Mouse (Mus musculus) heart, postnatal 36 days (tissue): ENCODE results near the gene Tm7sf2. TPM values are rescaled to one million over a fixed set of nuclear protein-coding genes. Genes with fewer than 3 reads are reported as not detected.

Experiments used
- DNase-seq, 2 experiments: peaks; one replicate each; pipeline ENCODE4 v3.0.0; 2021 to 2022
- intact Hi-C: fragments of 180-260 bp; cut with DNase I; formaldehyde crosslinking; loops from one replicate; pipeline ENCODE4 v1.15.1; 2025
- total RNA-seq, 2 experiments: library from RNA; stranded (reverse); gene quantifications; 2 replicates each; pipeline ENCODE4 v1.2.3; 2021

Gene Tm7sf2
- 1 to 10 TPM; 3.0 to 3.7 TPM for total RNA-seq

DNA sequence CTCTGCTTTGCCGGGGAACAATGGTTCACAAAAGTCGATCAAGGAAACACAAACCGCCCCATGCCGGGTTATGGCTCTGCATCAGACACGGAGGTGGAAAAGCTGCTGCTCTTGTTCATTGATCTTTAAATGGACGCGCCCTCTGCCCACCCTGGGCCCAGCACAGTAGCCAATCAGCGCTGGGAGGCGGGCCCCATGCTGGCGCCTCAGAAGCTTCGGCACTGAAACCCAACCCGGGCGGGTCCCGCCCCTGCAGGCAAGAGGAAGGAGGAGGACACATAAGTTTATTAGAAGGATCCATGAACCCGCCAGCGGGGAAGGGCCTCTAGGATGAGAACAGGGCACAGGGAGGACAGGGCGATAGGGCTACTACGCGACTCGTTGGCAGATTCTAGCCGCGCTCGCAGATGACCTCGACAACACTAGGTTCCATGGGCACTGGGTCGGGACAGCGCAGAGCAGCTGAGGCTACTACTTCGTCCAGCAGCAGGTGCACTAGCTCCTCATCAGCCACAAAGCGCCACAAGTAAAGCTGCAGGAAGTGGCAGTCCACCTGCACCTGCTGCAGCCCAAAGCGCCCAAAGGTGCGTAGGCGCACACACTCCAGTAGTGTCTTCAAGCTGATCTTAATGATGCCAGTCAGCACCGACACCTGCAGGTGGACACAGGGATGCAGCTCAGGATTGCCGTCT, at the start of gene Tm7sf2:
TSS of gene Tm7sf2 (minus strand) at position 650 of the 692 bp plus-strand sequence.
- peak; percentile 87 for DNase-seq
- intact Hi-C loops: no loop called here

DNA sequence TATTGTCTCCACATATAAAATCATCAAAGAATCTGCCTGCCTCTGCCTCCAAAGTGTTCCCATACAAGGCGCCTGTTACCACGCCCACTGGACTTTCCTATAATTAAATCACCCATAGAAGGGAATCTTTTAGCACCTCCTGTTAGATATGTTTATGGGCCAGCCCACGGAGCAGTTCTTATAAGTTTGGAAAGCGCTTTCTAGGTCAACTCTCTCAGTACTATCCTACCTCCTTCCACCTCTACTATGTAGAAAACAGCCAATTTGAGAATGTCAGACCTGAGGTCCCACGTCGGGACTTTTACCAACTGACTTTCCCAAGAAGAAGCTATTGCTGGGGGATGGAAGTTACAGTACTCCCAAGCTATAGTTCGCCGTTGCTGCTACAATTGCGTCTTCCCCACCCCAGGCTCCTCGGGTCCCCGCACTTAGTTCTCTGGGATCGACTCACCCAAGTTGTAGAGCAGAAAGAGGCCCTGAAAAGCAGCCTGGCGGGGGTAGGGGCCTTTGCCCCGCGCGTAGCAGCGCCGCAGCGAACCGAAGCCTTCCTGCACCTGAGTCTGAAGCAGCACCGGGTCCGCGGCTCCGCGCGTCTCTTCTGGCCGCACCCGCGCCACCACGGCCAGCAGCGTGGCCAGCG, 49.3 kb upstream of the Tm7sf2 start:
- intact Hi-C loops: no loop called here

DNA sequence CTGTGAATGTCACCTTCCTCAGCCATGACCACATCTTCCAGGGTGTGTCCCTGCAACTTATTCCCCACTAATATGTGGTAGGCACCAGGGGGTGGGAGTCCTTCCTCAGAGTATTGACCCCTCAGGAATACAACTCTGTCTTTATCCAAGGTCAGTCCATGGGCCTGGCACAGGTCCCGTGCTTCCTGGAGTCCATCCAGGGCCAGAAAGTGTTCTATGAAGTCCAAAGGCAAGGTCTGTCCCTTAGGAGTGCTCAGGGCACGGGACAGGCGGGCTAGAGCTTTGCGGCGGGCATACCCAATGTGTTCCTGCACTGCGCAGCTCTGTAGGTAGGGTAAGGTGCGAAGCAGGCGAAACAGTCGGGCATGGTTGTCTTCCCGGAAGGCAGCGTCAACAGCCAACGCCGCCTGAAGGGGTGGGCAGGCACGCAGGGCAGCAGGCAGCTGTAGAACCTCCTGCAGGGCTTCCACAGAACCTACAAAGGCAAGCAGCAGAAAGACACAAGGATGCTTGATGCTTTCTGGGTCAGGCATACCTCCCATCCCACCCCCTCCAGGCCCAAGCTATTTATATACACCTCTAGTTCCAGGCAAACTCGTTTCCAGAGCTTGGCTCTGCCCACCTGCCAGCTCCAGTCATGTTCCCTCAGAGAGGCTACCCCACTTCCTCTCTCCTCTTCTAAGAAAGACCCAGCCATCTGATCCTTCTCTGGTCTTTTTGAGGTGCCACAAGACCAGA, 48.1 kb upstream of the Tm7sf2 start:
- intact Hi-C loops: no loop called here
- no peak for DNase-seq

More for the DNA sequence above, 49.3 kb upstream of the Tm7sf2 start:
- no peak for DNase-seq

DNA sequence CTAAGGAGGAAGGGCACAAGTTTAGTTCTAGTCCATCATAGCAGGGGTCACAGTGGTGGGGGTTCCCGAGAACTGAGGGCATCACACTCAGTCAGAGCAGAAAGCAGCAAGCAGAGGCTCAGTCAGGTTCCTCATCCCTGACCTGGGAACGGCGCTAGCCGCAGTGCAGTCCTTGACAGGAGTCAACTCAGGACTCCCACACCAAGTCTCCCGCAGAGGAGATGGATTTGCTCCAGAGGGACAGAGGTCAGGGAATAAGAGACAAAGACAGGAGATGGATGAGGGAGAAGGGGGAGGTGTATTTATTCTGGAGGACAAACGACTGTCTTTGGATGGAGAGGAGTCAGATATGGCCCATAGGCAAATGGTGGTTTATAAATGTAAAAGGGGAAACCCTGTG, 44.9 kb upstream of the Tm7sf2 start:
- DNase-seq: no peak
- intact Hi-C loops: no loop called here

DNA sequence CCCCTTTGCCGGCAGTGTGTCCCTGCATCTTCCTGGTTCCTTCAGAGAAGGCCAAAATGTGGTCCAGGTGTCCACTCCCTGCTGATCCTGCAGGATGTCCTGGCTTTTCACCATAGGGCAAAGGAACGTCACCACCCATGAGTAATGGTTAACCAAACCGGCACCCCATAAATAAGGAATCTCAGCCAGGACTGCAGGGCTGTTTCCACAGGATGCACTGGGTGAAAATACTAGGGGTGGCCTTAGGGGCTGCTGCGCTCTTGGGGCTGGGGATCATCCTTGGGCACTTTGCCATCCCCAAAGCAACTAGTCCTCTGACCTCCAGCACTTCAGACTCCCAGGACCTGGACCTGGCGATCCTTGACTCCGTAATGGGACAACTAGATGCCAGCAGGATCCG, 37.4 kb upstream of the Tm7sf2 start, which contains the start of gene Naaladl1:
TSS of gene Naaladl1 (plus strand) at position 197 of the 400 bp plus-strand sequence.
- intact Hi-C loops: no loop called here
- no peak for DNase-seq

DNA sequence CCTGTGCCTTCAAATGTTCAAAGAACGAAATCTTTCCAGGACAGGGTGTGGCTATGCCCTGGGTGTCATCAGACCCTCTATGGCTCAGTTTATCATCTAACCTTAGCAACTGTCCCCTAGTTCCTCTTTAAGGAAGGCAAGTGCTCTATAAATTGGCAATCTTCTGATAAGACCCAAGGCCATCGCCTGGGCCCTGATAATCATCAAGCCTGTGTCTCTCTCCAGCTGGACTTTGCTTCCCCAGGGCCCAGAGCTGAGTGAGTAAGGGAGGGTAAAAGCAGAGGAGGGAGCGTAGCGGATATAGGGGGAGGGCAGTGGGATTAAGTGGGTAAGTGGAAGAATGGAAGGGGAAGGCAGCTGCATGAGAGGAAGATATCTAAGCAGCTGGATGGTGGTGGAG, 36.3 kb upstream of the Tm7sf2 start:
- DNase-seq: no peak
- intact Hi-C loops: no loop called here

DNA sequence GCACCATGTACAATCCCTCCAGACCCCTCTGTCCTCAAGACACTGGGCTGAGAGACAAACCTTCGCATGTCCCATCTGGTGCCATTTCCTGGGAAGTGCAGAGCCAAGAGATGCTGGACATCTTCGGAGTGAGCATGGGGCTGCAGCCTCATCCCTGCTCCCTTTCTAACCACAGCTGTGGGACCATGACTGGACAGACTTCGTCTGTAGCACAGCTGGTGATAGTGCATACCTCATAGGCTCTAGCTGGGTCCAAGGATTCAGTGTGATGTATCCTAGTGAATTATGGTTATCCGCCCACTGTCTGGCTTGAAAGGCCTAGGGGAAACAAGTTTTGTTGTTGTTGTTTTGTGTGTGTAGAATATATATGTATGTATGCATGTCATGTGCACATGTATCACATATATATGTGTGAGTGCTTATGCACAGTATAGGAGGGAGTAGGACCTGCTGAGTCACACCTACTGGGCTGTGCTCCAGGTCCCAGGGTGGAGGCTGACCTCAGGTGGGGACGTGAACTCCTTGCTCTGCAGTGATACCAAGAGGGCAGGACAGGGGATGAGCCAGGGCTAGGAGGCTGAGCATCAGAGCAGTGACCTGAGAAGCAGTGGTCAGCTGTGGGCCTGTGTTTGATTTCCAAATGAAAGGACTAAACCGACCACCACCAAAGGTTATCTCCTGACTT, 34.1 kb upstream of the Tm7sf2 start:
- intact Hi-C loops: no loop called here
- DNase-seq: no peak

DNA sequence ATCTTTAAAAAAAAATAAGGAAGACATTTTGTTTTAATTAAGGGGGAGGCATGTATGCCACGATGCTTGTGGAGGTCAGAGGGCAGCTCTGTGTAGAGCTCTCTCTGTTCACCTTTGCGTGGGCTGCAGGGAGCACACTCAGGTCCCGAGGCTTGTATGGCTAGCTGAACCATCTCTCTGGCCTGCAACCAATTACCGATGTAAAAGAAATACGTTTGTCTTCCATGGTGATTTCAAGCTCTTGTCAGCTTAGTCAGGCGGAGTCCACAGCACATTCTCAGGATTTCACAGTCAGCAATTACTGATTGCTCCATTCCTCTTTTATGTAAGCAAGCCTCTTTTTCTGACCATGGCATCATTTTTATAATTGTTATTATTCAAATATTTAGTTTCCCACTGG, 33.0 kb upstream of the Tm7sf2 start:
- no peak for DNase-seq
- intact Hi-C loops: no loop called here

DNA sequence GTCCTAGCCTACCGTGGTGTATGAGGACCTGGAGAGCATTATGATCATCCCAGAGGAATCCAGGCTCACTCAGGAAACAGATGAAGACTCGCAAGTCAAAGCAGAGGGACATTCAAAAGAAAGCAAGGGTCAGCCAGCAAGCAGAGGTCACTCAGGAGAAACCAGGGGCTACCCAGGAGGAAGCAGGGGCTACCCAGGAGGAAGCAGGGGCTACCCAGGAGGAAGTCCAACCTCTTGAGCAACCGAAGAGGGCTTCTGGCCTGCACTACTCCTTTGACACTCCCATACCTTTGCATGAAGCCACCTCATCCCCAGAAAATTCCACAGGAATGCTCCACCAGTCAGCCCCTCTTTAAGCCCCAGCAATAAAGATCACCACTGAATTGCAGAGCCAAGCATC, 29.7 kb upstream of the Tm7sf2 start:
- no peak for DNase-seq
- intact Hi-C loops: no loop called here

DNA sequence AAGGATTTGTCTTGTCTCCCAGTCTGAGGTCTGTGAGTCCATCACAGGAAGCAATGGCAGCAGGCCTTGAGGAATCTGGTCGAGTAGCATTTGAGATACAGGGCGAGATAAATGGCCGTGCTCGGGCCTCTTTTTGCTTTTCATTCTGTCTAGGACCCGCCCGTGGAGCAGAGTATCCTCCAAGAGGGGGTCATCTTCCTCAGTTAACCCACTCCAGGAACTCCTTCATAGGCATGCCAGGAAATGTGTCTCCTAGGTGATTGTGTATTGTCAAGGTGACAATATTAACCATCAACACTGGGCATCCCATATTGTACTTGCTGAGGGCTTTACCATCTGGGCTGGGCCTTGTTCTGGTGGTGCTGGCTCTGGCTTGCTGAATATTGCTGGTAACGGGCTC, 25.9 kb upstream of the Tm7sf2 start, which contains the start of gene AC131692.1:
TSS of gene AC131692.1 (plus strand) at position 301 of the 400 bp plus-strand sequence.
- intact Hi-C loops: no loop called here
- DNase-seq: no peak

DNA sequence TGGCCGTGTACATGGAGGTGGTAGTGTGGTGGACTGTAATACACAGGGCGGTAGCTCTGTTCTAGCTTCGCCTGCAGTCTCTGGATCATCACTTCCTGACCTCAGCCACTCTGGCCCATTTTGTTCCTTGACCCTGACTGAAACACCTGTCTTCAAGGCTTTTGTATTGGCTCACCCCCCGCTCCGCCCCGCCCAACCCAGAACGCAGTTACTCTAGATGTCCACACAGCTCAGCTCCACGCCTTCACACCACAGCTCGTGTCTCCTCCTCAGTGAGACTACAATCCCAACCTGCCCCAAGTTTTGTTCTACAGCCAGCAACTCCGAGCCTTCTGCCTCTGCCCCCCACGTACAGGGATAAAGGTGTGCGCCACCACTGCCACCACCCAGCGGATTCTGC, 20.7 kb upstream of the Tm7sf2 start:
- DNase-seq: no peak
- intact Hi-C loops: no loop called here

DNA sequence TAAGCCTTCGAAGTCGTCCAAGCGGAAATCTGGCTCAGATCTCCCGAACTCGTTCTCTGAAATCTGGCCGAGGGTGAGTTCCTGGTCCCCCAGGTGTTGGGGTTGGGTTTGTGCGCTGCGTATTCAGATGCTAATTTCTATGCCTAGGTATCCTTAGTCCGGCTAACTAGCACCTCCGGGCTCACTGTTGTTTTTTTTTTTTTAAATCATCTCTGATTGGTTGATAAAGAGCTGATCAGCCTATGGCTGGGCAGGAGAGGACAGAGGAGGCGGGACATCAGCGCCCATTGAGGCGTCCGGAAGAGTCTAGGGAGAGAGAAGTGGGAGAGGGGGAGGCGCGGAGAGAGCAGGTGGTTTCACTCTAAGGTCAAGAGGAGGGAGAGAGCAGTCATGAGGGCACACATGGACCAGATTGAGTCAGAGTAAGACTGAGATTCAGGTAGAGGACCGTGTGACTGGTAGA, 17.3 kb upstream of the Tm7sf2 start:
- no peak for DNase-seq
- intact Hi-C loops: no loop called here

DNA sequence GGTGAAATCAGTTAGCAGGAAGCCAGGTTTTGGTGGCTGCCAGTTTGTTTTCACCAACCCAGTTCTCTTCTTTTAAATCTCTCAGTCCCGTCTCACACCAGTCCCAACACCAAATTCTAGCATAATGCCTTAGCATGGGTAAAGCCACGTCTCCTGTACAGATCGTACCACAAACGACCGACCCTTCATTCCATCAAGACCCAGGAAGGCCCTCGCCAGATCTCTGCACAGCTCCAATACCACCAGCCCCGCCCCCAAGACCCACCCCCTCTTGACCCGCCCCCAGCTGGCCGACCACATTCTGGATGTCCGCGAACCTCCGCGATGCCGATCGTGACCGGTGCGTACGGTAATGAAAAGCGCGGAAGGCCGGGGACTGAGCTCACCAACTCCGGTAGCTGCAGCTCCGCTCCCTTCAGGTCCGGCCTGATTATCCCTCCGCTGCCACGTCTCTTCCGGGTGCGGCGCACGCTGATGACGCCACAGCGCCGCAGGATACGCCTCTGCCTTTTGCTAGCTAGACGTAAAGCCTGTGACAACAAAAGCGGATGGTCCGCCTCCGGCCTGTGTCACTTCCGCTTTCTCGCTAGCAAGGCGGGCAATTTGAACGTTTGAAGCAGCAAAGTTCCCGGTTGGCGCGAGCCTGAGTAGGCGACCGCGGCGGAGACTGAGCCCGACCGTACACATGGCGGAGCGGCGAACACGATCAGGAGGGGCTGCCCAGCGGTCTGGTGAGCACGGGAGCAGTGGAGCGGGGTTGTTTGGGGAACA, 16.5 kb upstream of the Tm7sf2 start, which contains the start of the genes Zfpl1 and Cdca5:
TSS of gene Zfpl1 (minus strand) at position 479 of the 771 bp plus-strand sequence.
TSS of gene Cdca5 (plus strand) at position 506 of the 771 bp plus-strand sequence.
- intact Hi-C loops: loop anchor here (1.0 kb wide), 1 partner anchor 27 kb away; the partner anchor contains the start of genes Fau and Mrpl49
- peak; percentile 95 to 98 for DNase-seq

DNA sequence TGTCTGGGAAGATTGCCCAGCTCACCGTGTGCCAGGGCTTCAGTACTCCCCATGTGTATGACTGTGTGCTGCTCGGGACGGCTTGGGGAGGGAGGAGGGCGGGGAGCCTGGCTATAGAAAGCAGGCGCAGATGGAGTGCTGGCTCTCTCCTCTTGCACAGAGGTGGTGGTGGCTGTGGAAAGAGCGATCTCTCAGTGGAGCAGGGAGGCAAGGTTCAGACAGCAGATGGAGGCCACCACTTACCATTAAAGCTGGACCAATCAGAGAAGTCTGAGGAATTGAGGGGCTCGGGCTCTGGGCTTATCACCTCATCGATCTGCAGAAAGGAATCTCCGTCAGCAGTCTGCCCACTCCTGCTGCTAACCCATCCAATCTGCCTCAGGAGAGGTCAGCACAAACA, 14.0 kb upstream of the Tm7sf2 start, which contains the start of gene Gm28374:
TSS of gene Gm28374 (minus strand) at position 101 of the 400 bp plus-strand sequence.
- intact Hi-C loops: no loop called here
- no peak for DNase-seq

DNA sequence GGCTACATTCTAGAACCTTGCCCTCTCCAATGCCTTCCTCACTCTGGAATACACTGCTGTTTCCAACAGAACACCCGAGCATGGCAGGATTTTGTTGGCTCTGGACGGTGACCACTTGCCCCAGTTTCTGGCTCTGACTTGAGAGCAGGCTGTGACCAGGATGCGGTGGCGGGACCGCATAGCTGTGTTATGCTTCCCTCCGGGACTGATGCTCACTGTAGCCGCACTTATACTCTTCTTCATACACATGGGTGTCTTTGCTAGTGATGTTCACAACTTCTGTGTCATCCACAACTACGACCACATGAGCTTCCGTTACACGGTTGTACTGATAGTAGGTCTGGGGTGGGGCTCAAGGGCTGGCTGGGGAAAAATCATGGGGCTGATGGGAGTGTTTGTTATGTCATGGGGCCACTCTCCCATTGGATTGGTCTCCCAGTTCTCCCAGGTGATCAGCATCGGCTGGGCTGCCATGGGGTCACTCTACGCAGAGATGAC, 11.9 kb upstream of the Tm7sf2 start, which contains the start of gene Tmem262:
TSS of gene Tmem262 (plus strand) at position 51 of the 498 bp plus-strand sequence.
- intact Hi-C loops: loop anchor here (5.0 kb wide), 1 partner anchor 252 kb away; the partner anchor contains the start of gene Men1

DNA sequence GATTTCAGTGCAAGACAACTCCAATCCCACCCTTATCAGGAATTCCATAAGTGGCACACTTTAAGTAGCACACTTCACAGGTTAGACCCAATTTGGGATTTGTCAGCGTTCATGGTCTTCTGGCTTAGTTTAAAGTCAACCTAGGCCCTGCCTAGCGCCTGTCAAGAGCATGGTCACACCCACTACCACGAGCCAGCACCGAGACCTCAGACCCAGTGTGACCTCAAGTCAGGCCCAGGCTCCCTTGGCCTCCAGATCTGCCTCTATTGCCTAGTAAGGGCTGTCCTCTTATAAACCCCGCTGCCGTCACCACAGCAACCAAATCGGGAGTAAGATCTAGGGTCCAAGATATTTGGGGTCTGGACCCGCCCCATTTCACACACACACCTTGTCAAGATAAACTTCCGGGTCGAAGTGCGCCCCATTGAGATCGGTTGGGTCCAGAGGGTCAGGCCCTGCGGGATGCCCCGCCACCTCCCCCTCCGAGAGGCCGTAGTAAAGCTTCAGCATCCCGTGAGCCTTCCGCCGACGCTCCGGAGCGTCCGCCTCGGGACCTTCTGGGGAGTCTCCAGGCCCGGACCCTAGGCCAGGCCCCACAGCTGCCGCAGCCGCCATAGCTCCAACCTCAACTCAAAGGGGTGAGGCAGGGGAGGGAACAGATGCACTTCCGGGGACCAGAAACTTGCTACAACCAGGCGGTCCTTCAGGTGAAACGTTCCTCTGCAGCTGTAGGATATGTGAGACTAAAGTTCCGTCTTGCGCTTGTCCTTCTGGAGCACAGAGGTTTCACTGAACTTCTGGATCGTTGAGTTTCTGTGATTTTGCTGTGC, 8.6 kb upstream of the Tm7sf2 start, which contains the start of gene Vps51:
TSS of gene Vps51 (minus strand) at position 668 of the 830 bp plus-strand sequence.
- intact Hi-C loops: loop anchor here (5.0 kb wide), 1 partner anchor 256 kb away; the partner anchor contains the start of gene Men1
- peak; percentile 86 to 87 for DNase-seq

More for the DNA sequence above, 11.9 kb upstream of the Tm7sf2 start, which contains the start of gene Tmem262:
- DNase-seq: no peak

DNA sequence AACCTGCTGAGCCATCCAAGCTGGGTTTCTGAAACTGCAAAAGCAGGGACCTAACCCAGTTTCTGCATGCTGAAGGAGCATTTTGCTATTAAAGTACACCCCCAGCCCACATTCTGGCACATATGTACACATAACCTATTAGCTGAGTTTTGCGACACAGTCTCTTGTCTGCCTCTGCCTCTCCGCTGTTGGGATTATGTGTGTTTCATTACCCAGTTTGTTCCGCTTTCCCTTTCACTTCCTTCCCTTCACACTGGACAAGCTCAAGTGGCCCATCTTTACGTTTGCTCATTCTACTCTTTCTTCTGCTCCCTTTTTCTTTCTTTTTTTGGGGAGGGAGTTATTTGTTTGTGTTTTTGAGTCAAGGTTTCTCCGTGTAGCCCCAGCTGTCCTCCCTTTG, 5.7 kb upstream of the Tm7sf2 start:
- DNase-seq: no peak
- intact Hi-C loops: no loop called here

DNA sequence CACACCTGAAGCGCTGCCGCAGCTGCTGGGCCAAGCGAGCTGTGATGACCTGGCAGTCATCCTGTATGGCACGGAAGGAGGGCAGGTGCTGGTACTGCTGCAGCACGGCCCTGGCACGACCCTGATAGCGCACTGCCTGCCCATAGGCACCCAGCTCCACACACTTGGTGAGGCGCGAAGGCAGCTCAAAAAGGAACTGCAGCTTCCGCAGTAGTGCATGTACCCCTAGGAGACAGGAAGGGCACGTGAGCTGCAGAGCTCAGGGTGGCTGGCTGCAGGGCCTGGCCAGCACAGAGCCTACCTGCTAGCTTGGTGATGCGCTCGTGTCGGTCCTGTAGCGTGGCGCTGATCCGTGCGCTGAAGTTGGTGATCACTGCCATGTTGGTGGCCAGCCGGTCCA, 3.1 kb upstream of the Tm7sf2 start:
- no peak for DNase-seq
- intact Hi-C loops: no loop called here
